Mouse (Mus musculus): ENCODE data around the gene Zfp185.

Gene Zfp185

GRCm38 (mm10) chrX:72986841-72987519 lies at the start of gene Zfp185:
TSS of gene Zfp185 (plus strand) at chrX:72987339.
- peak; percentile 70 for DNase-seq

DNA sequence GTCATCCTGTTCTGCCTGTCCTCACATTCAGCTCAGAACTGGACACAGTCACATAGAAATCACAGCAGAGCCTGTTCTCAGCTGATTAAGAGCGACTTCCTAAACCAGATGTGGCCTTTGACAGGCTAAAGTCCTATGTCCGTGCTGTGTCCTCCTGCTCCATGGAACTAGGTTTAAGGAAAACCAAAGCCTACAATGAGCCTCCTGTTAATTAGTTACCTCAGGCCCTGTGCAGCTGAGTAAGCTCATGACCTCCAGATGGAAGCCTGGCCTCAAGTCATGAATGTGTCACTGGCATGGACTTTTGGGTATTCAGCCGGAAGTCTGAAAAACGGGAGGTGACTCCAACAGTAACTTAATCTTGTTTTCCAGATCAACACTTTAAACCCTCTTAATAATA lies 33.7 kb upstream of the Zfp185 start:
- no peak for DNase-seq

DNA sequence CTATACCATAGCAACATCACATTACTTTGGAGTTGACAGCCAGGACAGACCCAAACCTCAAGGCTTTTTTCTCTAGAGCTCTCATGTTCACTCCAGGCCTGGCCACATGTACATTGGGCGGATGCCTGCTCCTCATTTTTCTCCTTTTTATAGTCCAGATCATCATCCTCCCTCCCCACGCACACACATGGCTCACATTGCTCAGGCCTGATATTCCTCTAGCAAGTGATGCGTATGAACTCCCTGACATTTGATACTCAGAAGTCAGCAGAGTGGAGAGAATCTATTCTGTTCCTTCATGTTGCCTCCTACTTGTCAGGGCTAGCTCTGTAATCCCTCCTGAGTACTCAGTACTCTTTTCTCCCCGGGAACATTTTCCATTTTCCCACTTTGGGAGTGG lies 30.7 kb upstream of the Zfp185 start:
- no peak for DNase-seq

GRCm38 (mm10) chrX:72960431-72960830 lies 26.7 kb upstream of the Zfp185 start:
- peak; percentile 3 for DNase-seq

GRCm38 (mm10) chrX:72961511-72961910 lies 25.6 kb upstream of the Zfp185 start:
- DNase-seq: no peak

DNA sequence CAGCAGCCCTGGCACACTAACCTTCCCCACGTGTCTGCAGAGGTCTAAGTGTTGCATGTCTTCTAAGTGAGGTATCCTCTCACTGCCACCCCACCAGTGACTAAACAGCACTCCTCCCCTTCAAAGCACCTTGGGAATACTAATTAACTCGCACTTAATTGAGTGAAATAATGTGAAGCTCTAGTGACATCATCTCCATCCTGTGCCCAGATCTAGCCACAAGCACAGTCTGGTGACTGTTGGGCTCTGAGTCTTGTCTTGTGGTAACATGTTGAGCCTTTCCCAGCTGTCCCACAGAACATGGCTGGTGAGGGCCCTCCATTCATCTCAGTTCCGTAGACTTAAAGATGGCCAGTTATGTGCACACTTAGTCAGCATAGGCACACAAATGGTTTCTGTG lies 24.4 kb upstream of the Zfp185 start:
- DNase-seq: no peak

- DNase-seq: no peak
Measured at GRCm38 (mm10) chrX:72982831-72983230, 4.3 kb upstream of the Zfp185 start.

- no peak for DNase-seq
Measured at GRCm38 (mm10) chrX:72985607-72986006, 1.5 kb upstream of the Zfp185 start.

DNA sequence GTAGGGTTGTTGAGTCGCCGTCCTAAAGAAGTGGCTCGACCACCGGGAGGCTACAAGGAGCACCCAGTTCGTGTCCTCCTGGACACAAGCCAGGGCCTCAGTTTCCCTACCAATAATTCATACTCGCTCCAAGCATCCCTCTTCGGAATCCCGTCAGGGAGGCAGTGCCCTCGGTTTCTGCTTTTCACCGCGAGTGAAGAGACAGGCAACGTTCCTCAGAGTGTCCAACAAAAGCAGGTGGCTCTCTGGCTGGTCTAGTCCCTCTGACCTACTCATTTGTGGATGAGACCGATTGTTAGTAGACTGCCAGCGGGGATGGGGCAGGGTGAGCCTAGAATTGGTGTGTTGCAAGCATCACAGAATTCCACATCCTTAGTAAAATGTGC lies 374 bp downstream of the Zfp185 start:
- no peak for DNase-seq

- DNase-seq: no peak
Measured at GRCm38 (mm10) chrX:72988431-72988830, 1.3 kb downstream of the Zfp185 start.

GRCm38 (mm10) chrX:72990581-72990980 lies 3.4 kb downstream of the Zfp185 start:
- no peak for DNase-seq

GRCm38 (mm10) chrX:72992291-72992919 lies 5.3 kb downstream of the Zfp185 start:
- no peak for DNase-seq

- DNase-seq: no peak
Measured at GRCm38 (mm10) chrX:72995542-72995941, 8.4 kb downstream of the Zfp185 start.

- no peak for DNase-seq
Measured at GRCm38 (mm10) chrX:73003110-73003509, 16.0 kb downstream of the Zfp185 start.

DNA sequence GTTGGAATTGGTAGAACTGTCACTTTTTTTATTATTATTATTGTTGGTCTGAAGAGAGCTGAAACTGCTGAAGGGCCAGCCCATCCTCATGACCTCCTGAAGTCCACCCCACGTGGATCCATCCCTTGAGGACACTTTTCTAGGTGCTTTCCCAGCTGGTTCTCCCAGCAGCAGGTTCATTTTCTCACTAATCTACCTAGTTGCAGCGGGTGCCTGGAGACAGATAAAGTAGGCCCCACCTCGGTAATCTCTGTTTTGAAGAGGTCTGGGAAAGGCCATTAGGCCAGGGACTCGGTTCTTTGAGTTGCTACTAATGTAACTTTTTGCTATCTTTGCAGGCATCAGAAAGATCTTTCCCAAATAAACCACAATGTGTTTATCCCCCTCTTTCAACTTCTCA lies 18.5 kb downstream of the Zfp185 start:
- no peak for DNase-seq

GRCm38 (mm10) chrX:73007597-73008479 lies 20.7 kb downstream of the Zfp185 start:
- peak; percentile 92 for DNase-seq

DNA sequence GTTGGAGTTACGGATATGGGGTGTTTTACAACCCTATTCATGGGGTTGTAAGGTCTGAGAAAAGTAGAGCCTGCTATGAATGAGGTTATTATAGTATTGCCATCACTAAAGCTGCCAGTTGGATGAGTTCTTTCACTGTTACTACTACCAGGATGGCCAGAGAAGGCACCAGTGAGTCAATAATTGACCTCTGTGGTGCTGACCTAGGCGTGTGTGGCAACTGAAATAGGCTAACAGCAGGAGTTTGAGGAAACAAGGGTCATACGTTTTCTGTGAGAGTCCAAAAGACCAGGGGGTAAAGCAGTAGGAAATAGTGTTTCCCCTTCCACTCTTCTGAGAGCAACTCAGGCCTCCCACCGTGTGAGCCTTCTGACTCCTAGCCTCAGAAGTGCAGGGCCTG lies 25.7 kb downstream of the Zfp185 start:
- no peak for DNase-seq

DNA sequence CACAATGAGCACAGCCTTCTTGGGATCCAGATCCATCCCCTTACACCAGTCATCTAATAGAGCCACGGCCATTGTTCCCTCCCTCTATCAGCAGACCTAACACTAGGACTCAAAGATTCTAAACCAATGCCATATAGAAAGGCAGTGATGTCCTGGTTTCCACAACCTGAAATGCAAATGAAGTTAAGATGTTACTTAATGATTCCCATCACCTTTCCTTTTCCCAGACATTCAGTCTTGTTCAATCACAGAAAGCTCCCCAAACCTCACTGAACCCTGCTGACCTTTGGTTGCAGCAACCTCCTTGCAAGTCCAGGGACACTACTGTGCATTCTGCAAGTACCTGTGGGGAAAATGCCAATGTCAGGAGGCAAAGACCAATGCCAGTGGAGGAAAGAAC lies 49.9 kb downstream of the Zfp185 start, which contains the start of gene Pnma5:
Gene Pnma5, minus strand, starts transcription at position 101 of the 400 bp plus-strand sequence.
- no peak for DNase-seq

DNA sequence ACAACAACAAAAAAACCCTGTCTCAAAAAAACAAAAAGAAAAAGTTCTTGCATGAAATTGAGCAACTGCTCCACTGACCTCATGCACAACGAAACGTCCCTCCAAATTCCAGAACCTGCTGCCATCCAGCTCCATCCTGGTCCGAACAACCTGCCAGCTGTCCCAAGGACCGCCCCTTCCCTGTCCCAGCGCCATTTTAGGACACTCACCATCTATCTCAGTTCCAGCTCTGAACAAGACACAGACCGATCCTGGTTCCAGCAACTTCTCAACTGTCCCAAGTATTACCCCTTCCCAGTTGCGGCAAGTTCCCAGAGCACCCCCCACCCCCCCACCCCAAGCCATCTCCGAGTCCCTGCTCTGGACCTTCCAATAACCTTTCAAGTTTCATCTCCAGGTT lies 51.7 kb downstream of the Zfp185 start:
- no peak for DNase-seq

- DNase-seq: no peak
Measured at GRCm38 (mm10) chrX:73039666-73040065, 52.5 kb downstream of the Zfp185 start.

DNA sequence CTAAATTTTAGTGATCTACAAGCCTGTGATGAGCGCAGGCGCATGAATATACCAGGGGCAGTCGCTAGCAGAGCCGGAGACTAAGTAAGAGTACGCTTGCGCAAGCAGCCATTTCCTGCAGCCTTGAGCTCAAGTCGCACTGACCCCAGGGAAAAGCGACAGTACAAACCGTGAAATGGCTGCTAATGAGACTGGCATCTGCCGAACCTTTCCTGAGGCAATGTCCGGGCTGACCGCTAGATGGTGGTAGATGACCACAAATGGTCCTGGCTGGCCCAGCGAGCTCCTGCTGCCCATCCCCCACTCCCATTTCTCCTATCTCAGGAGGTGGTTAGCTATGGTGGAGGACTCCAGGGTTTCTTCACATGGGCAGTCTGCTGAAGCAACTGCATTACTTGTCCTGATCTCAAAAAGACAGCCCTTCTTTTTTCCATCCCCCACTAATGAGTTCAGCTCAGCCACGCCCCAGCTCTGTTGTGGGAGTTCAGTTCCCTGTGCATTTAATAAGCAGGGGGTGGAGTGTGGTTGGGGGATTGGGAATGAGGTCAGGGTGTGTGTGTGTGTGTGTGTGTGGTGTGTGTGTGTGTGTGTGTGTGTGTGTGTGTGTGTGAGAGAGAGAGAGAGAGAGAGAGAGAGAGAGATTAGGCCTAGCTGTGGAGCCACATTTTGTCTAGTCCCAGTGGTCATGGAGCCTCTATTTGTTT lies 66.9 kb downstream of the Zfp185 start:
- peak; percentile 89 for DNase-seq

GRCm38 (mm10) chrX:73061528-73061927 lies 74.4 kb downstream of the Zfp185 start:
- DNase-seq: no peak

GRCm38 (mm10) chrX:73062323-73062722 lies 75.2 kb downstream of the Zfp185 start:
- DNase-seq: no peak
